Mouse (Mus musculus) CH12.LX (cell line): ENCODE measurements at regions not wholly inside any gene's neighbourhood (a gene's known extent, or its start where the extent isn't known, plus 50 kb on each side); places are given as distances from the start of the nearest gene placed in this dataset.

Experiments used
- DNase-seq: peaks from one replicate; pipeline ENCODE4 v3.0.0-alpha.2; 2013; ENCODE audit errors: extremely low read depth
- H3K27ac ChIP-seq: 2 replicates; pipeline ENCODE4 v1.5.1; 2012; ENCODE audit warnings: low read depth, mild to moderate bottlenecking, control low read depth, moderate library complexity; ENCODE audit not compliant: insufficient read depth
- H3K27me3 ChIP-seq: replicated peaks from 2 replicates; pipeline ENCODE3; 2012; ENCODE audit warnings: inconsistent platforms
- H3K36me3 ChIP-seq, 2 experiments: replicated peaks in 1 of 2; 2 replicates each; pipeline versions ENCODE3 to v1.6.1; 2012; ENCODE audit warnings: inconsistent platforms in 1 of 2, low read length in 1 of 2, mild to moderate bottlenecking in 1 of 2, mixed read lengths in 1 of 2, moderate library complexity in 1 of 2; ENCODE audit not compliant: control insufficient read depth in 1 of 2, insufficient read depth in 1 of 2
- H3K4me1 ChIP-seq, 2 experiments: 2 replicates each; pipeline ENCODE4 v1.6.1; 2012; ENCODE audit warnings: inconsistent platforms in 1 of 2, moderate library complexity in 1 of 2; ENCODE audit not compliant: insufficient read depth in 2 of 2, control insufficient read depth in 1 of 2
- H3K4me2 ChIP-seq: 2 replicates; pipeline ENCODE4 v1.6.1; 2012; ENCODE audit warnings: low read depth, mild to moderate bottlenecking, control low read depth; ENCODE audit not compliant: poor library complexity, insufficient read depth, severe bottlenecking
- H3K4me3 ChIP-seq, 3 experiments: fragments of 150-350 bp in 1 of 3; sonication (generic) in 1 of 3; replicated peaks in 1 of 3; 2 replicates each; pipeline versions ENCODE3 to v1.5.1; 2011 to 2012; ENCODE audit warnings: low read depth in 2 of 3, low read length in 2 of 3, mild to moderate bottlenecking in 2 of 3, moderate library complexity in 2 of 3, control low read depth in 1 of 3, improper control_type of control experiment in 1 of 3, inconsistent platforms in 1 of 3, mixed read lengths in 1 of 3; ENCODE audit not compliant: poor library complexity in 1 of 3
- H3K79me2 ChIP-seq: replicated peaks from 2 replicates; pipeline ENCODE4 v1.6.1; 2012; ENCODE audit warnings: mild to moderate bottlenecking, moderate library complexity; ENCODE audit not compliant: control insufficient read depth, poor library complexity, insufficient read depth, severe bottlenecking; ENCODE audit errors: extremely low read depth
- H3K9ac ChIP-seq: 2 replicates; pipeline ENCODE4 v1.6.1; 2012; ENCODE audit warnings: low read depth, mild to moderate bottlenecking, control low read depth, moderate library complexity; ENCODE audit not compliant: insufficient read depth
- H3K9me3 ChIP-seq: replicated peaks from 2 replicates; pipeline ENCODE3; 2012; ENCODE audit warnings: low read length, inconsistent platforms, mixed read lengths
- BHLHE40 ChIP-seq: IDR thresholded peaks from 2 replicates; pipeline ENCODE4 v1.6.1; 2011; ENCODE audit warnings: mild to moderate bottlenecking, low read depth, low read length, improper control_type of control experiment
- CHD1 ChIP-seq: IDR thresholded peaks from 2 replicates; pipeline ENCODE4 v1.6.1; 2012; ENCODE audit warnings: low read depth, low read length, improper control_type of control experiment, inconsistent platforms
- CTCF ChIP-seq, 2 experiments: IDR thresholded peaks in 1 of 2; conservative IDR thresholded peaks in 1 of 2; 2 replicates each; pipeline ENCODE4 v1.5.1; 2011 to 2012; ENCODE audit warnings: low read depth in 2 of 2, low read length in 2 of 2, improper control_type of control experiment in 1 of 2, inconsistent platforms in 1 of 2, mild to moderate bottlenecking in 1 of 2, moderate library complexity in 1 of 2
- E2F4 ChIP-seq: IDR thresholded peaks from 2 replicates; pipeline ENCODE4 v1.6.1; 2011; ENCODE audit warnings: low read depth, low read length, improper control_type of control experiment; ENCODE audit not compliant: insufficient replicate concordance
- ELF1 ChIP-seq: IDR thresholded peaks from 2 replicates; pipeline ENCODE4 v1.6.1; 2014; ENCODE audit warnings: low read depth, mild to moderate bottlenecking, inconsistent platforms, low read length, improper control_type of control experiment
- ETS1 ChIP-seq: conservative IDR thresholded peaks from 2 replicates; pipeline ENCODE4 v1.6.1; 2012; ENCODE audit warnings: low read depth, mild to moderate bottlenecking, inconsistent platforms, low read length, improper control_type of control experiment, moderate library complexity
- GABPA ChIP-seq: IDR thresholded peaks from 2 replicates; pipeline ENCODE4 v1.6.1; 2012; ENCODE audit warnings: low read depth, low read length, improper control_type of control experiment, inconsistent platforms; ENCODE audit not compliant: insufficient replicate concordance
- IRF4 ChIP-seq: IDR thresholded peaks from 2 replicates; pipeline ENCODE4 v1.6.1; 2014; ENCODE audit warnings: low read depth, mild to moderate bottlenecking, inconsistent platforms, low read length, improper control_type of control experiment
- JUN ChIP-seq: IDR thresholded peaks from 2 replicates; pipeline ENCODE4 v1.6.1; 2011; ENCODE audit warnings: low read depth, mild to moderate bottlenecking, low read length, improper control_type of control experiment, moderate library complexity; ENCODE audit not compliant: insufficient read depth
- MXI1 ChIP-seq: IDR thresholded peaks from 2 replicates; pipeline ENCODE4 v1.6.1; 2011; ENCODE audit warnings: mild to moderate bottlenecking, low read depth, low read length, improper control_type of control experiment
- MYC ChIP-seq: IDR thresholded peaks from 2 replicates; pipeline ENCODE4 v1.6.1; 2011; ENCODE audit warnings: low read depth, mild to moderate bottlenecking, improper control_type of control experiment, low read length
- NELFE ChIP-seq: IDR thresholded peaks from 2 replicates; pipeline ENCODE4 v1.6.1; 2011; ENCODE audit warnings: low read depth, low read length, improper control_type of control experiment
- NRF1 ChIP-seq: IDR thresholded peaks from 2 replicates; pipeline ENCODE4 v1.6.1; 2014; ENCODE audit warnings: low read depth, mild to moderate bottlenecking, inconsistent platforms, low read length, improper control_type of control experiment, moderate library complexity
- PAX5 ChIP-seq: IDR thresholded peaks from 2 replicates; pipeline ENCODE4 v1.6.1; 2012; ENCODE audit warnings: low read length, inconsistent platforms, mixed read lengths
- POLR2A ChIP-seq: IDR thresholded peaks from 2 replicates; pipeline ENCODE4 v1.6.1; 2011; ENCODE audit warnings: low read depth, mild to moderate bottlenecking, improper control_type of control experiment, low read length
- POLR2AphosphoS2 ChIP-seq: IDR thresholded peaks from 2 replicates; pipeline ENCODE4 v1.6.1; 2011; ENCODE audit warnings: low read depth, low read length, improper control_type of control experiment
- RAD21 ChIP-seq: IDR thresholded peaks from 2 replicates; pipeline ENCODE4 v1.6.1; 2011; ENCODE audit warnings: low read depth, mild to moderate bottlenecking, low read length, improper control_type of control experiment, moderate library complexity
- SIN3A ChIP-seq: IDR thresholded peaks from 2 replicates; pipeline ENCODE4 v1.6.1; 2012; ENCODE audit warnings: low read length, improper control_type of control experiment, inconsistent platforms
- SMC3 ChIP-seq: IDR thresholded peaks from 2 replicates; pipeline ENCODE4 v1.6.1; 2011; ENCODE audit warnings: low read depth, low read length, improper control_type of control experiment
- TCF12 ChIP-seq: IDR thresholded peaks from 2 replicates; pipeline ENCODE4 v1.6.1; 2014; ENCODE audit warnings: low read depth, mild to moderate bottlenecking, inconsistent platforms, low read length, improper control_type of control experiment
- USF1 ChIP-seq: IDR thresholded peaks from 2 replicates; pipeline ENCODE4 v1.6.1; 2014; ENCODE audit warnings: low read depth, mild to moderate bottlenecking, inconsistent platforms, low read length, improper control_type of control experiment
- ZC3H11A ChIP-seq: IDR thresholded peaks from 2 replicates; pipeline ENCODE4 v1.6.1; 2012; ENCODE audit warnings: low read depth, mild to moderate bottlenecking, inconsistent platforms, low read length, improper control_type of control experiment
- ZMIZ1 ChIP-seq: IDR thresholded peaks from 2 replicates; pipeline ENCODE4 v1.6.1; 2012; ENCODE audit warnings: low read depth, mild to moderate bottlenecking, inconsistent platforms, low read length, improper control_type of control experiment
- dilution Hi-C: fragments of 300-500 bp; cut with MboI; formaldehyde crosslinking; loops from 2 replicates; pipeline ENCODE4 v1.14.3; 2020; ENCODE audit warnings: low sequenced_read_pairs; ENCODE audit not compliant: extremely low pct_unique_long_range_greater_than_20kb, extremely low pct_ligation_motif_present
- in situ Hi-C: fragments of 300-500 bp; cut with MboI; formaldehyde crosslinking; loops from 3 replicates; pipeline ENCODE4 v1.14.3; 2019; ENCODE audit warnings: low sequenced_read_pairs, low pct_ligation_motif_present, low pct_unique_long_range_greater_than_20kb, mixed read lengths

- H3K9ac ChIP-seq, result no peak overlapping the region
- dilution Hi-C loops, result no loop called here
Observed at GRCm38 (mm10) chr4:45625633-45626032, 93.4 kb upstream of the Shb start.

GRCm38 (mm10) chr4:45622017-45622416 lies 89.7 kb upstream of the Shb start:
- peak; percentile 12 for DNase-seq
- in situ Hi-C loops, result no loop called here

More at GRCm38 (mm10) chr4:45625633-45626032, 93.4 kb upstream of the Shb start:
- no peaks in the 10 kb centered on the region for H3K36me3 ChIP-seq
- no peaks in the 10 kb centered on the region for H3K4me1 ChIP-seq
- no peak for DNase-seq
- no peaks in the 10 kb centered on the region for H3K9me3 ChIP-seq
- no peak overlapping the region for H3K4me3 ChIP-seq
- H3K27ac ChIP-seq, result no peak overlapping the region
- in situ Hi-C loops, result no loop called here
- no peaks in the 10 kb centered on the region for H3K27me3 ChIP-seq
- no peak overlapping the region for H3K4me2 ChIP-seq
- no peaks in the 10 kb centered on the region for H3K79me2 ChIP-seq
- no peak for TF ChIP-seq E2F4
- TF ChIP-seq CHD1, result no peak
- no peak for TF ChIP-seq USF1
- no peak for TF ChIP-seq TCF12
- TF ChIP-seq IRF4, result no peak
- TF ChIP-seq SMC3, result no peak
- TF ChIP-seq SIN3A, result no peak
- TF ChIP-seq ZMIZ1, result no peak
- TF ChIP-seq RAD21, result no peak
- no peak for TF ChIP-seq MYC
- TF ChIP-seq BHLHE40, result no peak
- TF ChIP-seq ETS1, result no peak
- TF ChIP-seq PAX5, result no peak
- TF ChIP-seq POLR2A, result no peak
- TF ChIP-seq JUN, result no peak
- TF ChIP-seq NELFE, result no peak
- TF ChIP-seq, all 38 proteins: peak for 0

More at GRCm38 (mm10) chr4:45622017-45622416, 89.7 kb upstream of the Shb start:
- dilution Hi-C loops, result no loop called here
- Histone ChIP-seq H3K9me3 (no peaks in the 10 kb centered on the region), H3K36me3 (no peaks in the 10 kb centered on the region), H3K79me2 (no peaks in the 10 kb centered on the region), H3K27me3 (no peaks in the 10 kb centered on the region), H3K9ac (no peak overlapping the region), H3K4me3 (no peak overlapping the region), H3K27ac (no peak overlapping the region), H3K4me2 (no peak overlapping the region), H3K4me1 (no peaks in the 10 kb centered on the region)
- TF ChIP-seq GABPA (no peak), MYC (no peak), ZC3H11A (no peak), ZMIZ1 (no peak), E2F4 (no peak), ETS1 (no peak), BHLHE40 (no peak), CTCF (conservative IDR thresholded peaks at IDR 0.05 in 1 of 2, IDR thresholded peaks at IDR 0.05 in 1 of 2; ENCODE audit: low read depth in 2 of 2, low read length in 2 of 2) (peak in 1 of 2 experiments; percentile 26; a peak in 2 of 4 replicates), ELF1 (no peak), SMC3 (peak; percentile 28), NRF1 (no peak), POLR2AphosphoS2 (no peak), IRF4 (no peak), MXI1 (no peak)
